Mouse (Mus musculus) retina, adult 2 months (tissue): ENCODE data around the gene Nudt16l1.

Experiments used
- DNase-seq: peaks from one replicate; pipeline ENCODE4 v3.0.0-alpha.2; 2012; ENCODE audit warnings: low read depth, low spot score

Gene Nudt16l1

GRCm38 (mm10) chr16:4938461-4938860, at the start of gene Nudt16l1:
Nudt16l1 (plus strand) TSS chr16:4938761.
- DNase-seq, result no peak

GRCm38 (mm10) chr16:4890201-4890709, 48.3 kb upstream of the Nudt16l1 start:
- DNase-seq, result no peak

GRCm38 (mm10) chr16:4892171-4892570, 46.4 kb upstream of the Nudt16l1 start:
- DNase-seq, result no peak

- no peak for DNase-seq
Measured at GRCm38 (mm10) chr16:4894201-4894908, 44.2 kb upstream of the Nudt16l1 start.

GRCm38 (mm10) chr16:4896249-4897027, 42.1 kb upstream of the Nudt16l1 start:
- DNase-seq, result no peak

- no peak for DNase-seq
Measured at GRCm38 (mm10) chr16:4897146-4897730, 41.3 kb upstream of the Nudt16l1 start.

- no peak for DNase-seq
Measured at GRCm38 (mm10) chr16:4898881-4899280, 39.7 kb upstream of the Nudt16l1 start.

- no peak for DNase-seq
Measured at GRCm38 (mm10) chr16:4899711-4900110, 38.9 kb upstream of the Nudt16l1 start.

GRCm38 (mm10) chr16:4901167-4901566, 37.4 kb upstream of the Nudt16l1 start:
- no peak for DNase-seq

- DNase-seq, result no peak
Measured at GRCm38 (mm10) chr16:4902390-4902789, 36.2 kb upstream of the Nudt16l1 start.

- no peak for DNase-seq
Measured at GRCm38 (mm10) chr16:4903491-4904102, 35.0 kb upstream of the Nudt16l1 start.

- DNase-seq, result no peak
Measured at GRCm38 (mm10) chr16:4904878-4905277, 33.7 kb upstream of the Nudt16l1 start.

GRCm38 (mm10) chr16:4905591-4905990, 33.0 kb upstream of the Nudt16l1 start:
- no peak for DNase-seq

GRCm38 (mm10) chr16:4906559-4906958, 32.0 kb upstream of the Nudt16l1 start:
- DNase-seq, result no peak

- no peak for DNase-seq
Measured at GRCm38 (mm10) chr16:4907386-4907785, 31.2 kb upstream of the Nudt16l1 start.

GRCm38 (mm10) chr16:4907972-4908371, 30.6 kb upstream of the Nudt16l1 start:
- DNase-seq, result no peak

- DNase-seq, result no peak
Measured at GRCm38 (mm10) chr16:4909745-4910144, 28.8 kb upstream of the Nudt16l1 start.

GRCm38 (mm10) chr16:4910758-4911157, 27.8 kb upstream of the Nudt16l1 start:
- DNase-seq, result no peak

- no peak for DNase-seq
Measured at GRCm38 (mm10) chr16:4912074-4912648, 26.4 kb upstream of the Nudt16l1 start.

- no peak for DNase-seq
Measured at GRCm38 (mm10) chr16:4912907-4913782, 25.4 kb upstream of the Nudt16l1 start.
